Mouse (Mus musculus) midbrain, embryonic 13.5 days (tissue): ENCODE results near the gene Ube2h. TPM values are rescaled to one million over a fixed set of nuclear protein-coding genes. Genes with fewer than 3 reads are reported as not detected.
A peak's percentile ranks its signal among the peaks of the same experiment; 100 is the strongest.

Source experiments
- ATAC-seq: fragments of 200-750 bp; cut with Nextera tagmentation; 2 replicates; pipeline ENCODE4 v1.8.0; 2017; ENCODE audit warnings: mild to moderate bottlenecking, moderate TSS enrichment, moderate library complexity
- H3K27ac ChIP-seq: fragments of 300-500 bp; sonication (generic); 2 replicates; pipeline ENCODE4 v1.5.1; 2015; ENCODE audit warnings: inconsistent platforms, mild to moderate bottlenecking, moderate library complexity
- H3K27me3 ChIP-seq: fragments of 300-500 bp; sonication (generic); 2 replicates; pipeline ENCODE4 v1.6.1; 2015; ENCODE audit warnings: mild to moderate bottlenecking, inconsistent platforms
- H3K36me3 ChIP-seq: fragments of 300-500 bp; sonication (generic); 2 replicates; pipeline ENCODE4 v1.6.1; 2015; ENCODE audit warnings: mild to moderate bottlenecking, inconsistent platforms
- H3K4me1 ChIP-seq: fragments of 300-500 bp; sonication (generic); replicated peaks from 2 replicates; pipeline ENCODE4 v1.6.1; 2015; ENCODE audit warnings: inconsistent platforms
- H3K4me2 ChIP-seq: fragments of 300-500 bp; sonication (generic); replicated peaks from 2 replicates; pipeline ENCODE4 v1.6.1; 2015; ENCODE audit warnings: moderate library complexity, mild to moderate bottlenecking, inconsistent platforms
- H3K4me3 ChIP-seq: fragments of 300-500 bp; sonication (generic); replicated peaks from 2 replicates; pipeline ENCODE4 v1.5.1; 2015; ENCODE audit warnings: mild to moderate bottlenecking, inconsistent platforms
- H3K9ac ChIP-seq: fragments of 300-500 bp; sonication (generic); replicated peaks from 2 replicates; pipeline ENCODE4 v1.6.1; 2015; ENCODE audit warnings: mild to moderate bottlenecking, inconsistent platforms
- H3K9me3 ChIP-seq: fragments of 300-500 bp; sonication (generic); 2 replicates; pipeline ENCODE4 v1.6.1; 2016; ENCODE audit warnings: mild to moderate bottlenecking, inconsistent platforms
- WGBS: fragments of 180-500 bp; shearing (Covaris S2); methylation state at CpG from one replicate; pipeline ENCODE4 v1.1.7; 2015; 5-methylcytosine and 5-hydroxymethylcytosine counted together
- microRNA counts: library from miRNA; unstranded; fragments of <30 nt; microRNA quantifications from one replicate; lab custom pipeline; 2016
- microRNA-seq: library from miRNA; unstranded; fragments of <30 nt; microRNA quantifications from one replicate; pipeline ENCODE4, GENCODE M21; 2016
- polyA plus RNA-seq: library from polyadenylated mRNA; unstranded; fragments of >200 nt; fragmentation: Nextera tagmentation; extraction: Ambion mirVana; gene quantifications from 2 replicates; pipeline ENCODE4 v1.2.1, GENCODE M21; 2015

The Ube2h gene
- polyA plus RNA-seq, 1 experiment from 2014 or later = 66.0 TPM

- peaks cover 66% of the 10 kb centered on the region for H3K27me3 ChIP-seq
- peaks cover 29% of the 10 kb centered on the region for H3K4me1 ChIP-seq
- 83% methylated on average over 12 of the region's 12 CpGs for WGBS
- H3K27ac ChIP-seq = no peak overlapping the region
- no peak overlapping the region for H3K9ac ChIP-seq
- no peaks in the 10 kb centered on the region for H3K9me3 ChIP-seq
- no peaks in the 10 kb centered on the region for H3K36me3 ChIP-seq
- H3K4me3 ChIP-seq = no peak overlapping the region
- ATAC-seq = no peak
- H3K4me2 ChIP-seq = no peak overlapping the region
Measured at GRCm38 (mm10) chr6:30169148-30169547, 135.2 kb downstream of the Ube2h start.

GRCm38 (mm10) chr6:30168275-30168674 is 136.1 kb downstream of the Ube2h start:
- Histone ChIP-seq H3K27me3 (peaks cover 57% of the 10 kb centered on the region), H3K4me2 (no peak overlapping the region), H3K36me3 (no peaks in the 10 kb centered on the region)

GRCm38 (mm10) chr6:30167192-30167591 is 137.1 kb downstream of the Ube2h start:
- Histone ChIP-seq H3K9me3 (no peaks in the 10 kb centered on the region), H3K4me3 (no peak overlapping the region), H3K27me3 (peaks cover 46% of the 10 kb centered on the region), H3K9ac (no peak overlapping the region; the same call in 1 of the 2 replicates), H3K27ac (no peak overlapping the region), H3K4me2 (no peak overlapping the region), H3K4me1 (peaks cover 13% of the 10 kb centered on the region), H3K36me3 (no peaks in the 10 kb centered on the region)
- ATAC-seq = peak; percentile 65
- WGBS = 8% methylated on average over 11 of the region's 11 CpGs

More at GRCm38 (mm10) chr6:30168275-30168674, 136.1 kb downstream of the Ube2h start:
- Histone ChIP-seq H3K9me3 (no peaks in the 10 kb centered on the region), H3K9ac (no peak overlapping the region), H3K4me1 (peaks cover 21% of the 10 kb centered on the region), H3K4me3 (no peak overlapping the region), H3K27ac (no peak overlapping the region)
- ATAC-seq = no peak
- 91% methylated on average over 3 of the region's 3 CpGs for WGBS

GRCm38 (mm10) chr6:30166349-30166748 is 138.0 kb downstream of the Ube2h start:
- Histone ChIP-seq H3K27me3 (peaks cover 38% of the 10 kb centered on the region), H3K27ac (no peak overlapping the region), H3K4me1 (peaks cover 13% of the 10 kb centered on the region), H3K9me3 (no peaks in the 10 kb centered on the region), H3K4me3 (no peak overlapping the region), H3K9ac (no peak overlapping the region), H3K36me3 (no peaks in the 10 kb centered on the region), H3K4me2 (no peak overlapping the region)
- WGBS = 54% methylated on average over 3 of the region's 3 CpGs
- ATAC-seq = no peak

- no peak for ATAC-seq
- Histone ChIP-seq H3K27ac (no peak overlapping the region), H3K4me1 (peaks cover 7% of the 10 kb centered on the region), H3K9ac (no peak overlapping the region), H3K4me3 (no peak overlapping the region), H3K36me3 (no peaks in the 10 kb centered on the region), H3K9me3 (no peaks in the 10 kb centered on the region), H3K27me3 (no peaks in the 10 kb centered on the region; the same call in 1 of the 2 replicates), H3K4me2 (no peak overlapping the region)
- WGBS = 57% methylated on average over 7 of the region's 7 CpGs
Measured at GRCm38 (mm10) chr6:30162091-30162490, 142.2 kb downstream of the Ube2h start.

GRCm38 (mm10) chr6:30161618-30162017 is 142.7 kb downstream of the Ube2h start:
- H3K27ac ChIP-seq = no peak overlapping the region
- 71% methylated on average over 2 of the region's 2 CpGs for WGBS
- no peak for ATAC-seq
- peaks cover 3% of the 10 kb centered on the region; the same call in 1 of the 2 replicates for H3K4me1 ChIP-seq
- no peak overlapping the region for H3K4me2 ChIP-seq
- no peaks in the 10 kb centered on the region for H3K36me3 ChIP-seq
- no peak overlapping the region for H3K4me3 ChIP-seq
- H3K9me3 ChIP-seq = no peaks in the 10 kb centered on the region
- no peak overlapping the region for H3K9ac ChIP-seq
- H3K27me3 ChIP-seq = no peaks in the 10 kb centered on the region; the same call in 1 of the 2 replicates

MicroRNAs within 50 kb of the gene (microRNA counts, 519-probe panel; counts per million panel counts)
- microRNA mmu-miR-182 (lab: Ali Mortazavi, UCI) (110 counts per million, percentile 56 among the panel's probes with 10 or more counts), microRNA mmu-miR-183 (lab: Ali Mortazavi, UCI) (3,177 counts per million, percentile 66 among the panel's probes with 10 or more counts), microRNA mmu-miR-96 (lab: Ali Mortazavi, UCI) (4,094 counts per million, percentile 77 among the panel's probes with 10 or more counts)

Small RNAs within 50 kb of the gene (microRNA-seq; reads per million reads assigned to microRNA genes)
- gene Mir182 (940 reads per million, percentile 78 among the genes with 10 or more reads in this experiment), gene Mir183 (1,086 reads per million, percentile 80 among the genes with 10 or more reads in this experiment), gene Mir96 (357 reads per million, percentile 66 among the genes with 10 or more reads in this experiment)

Other genes starting within 250 kb of the Ube2h start
- gene Zc3hc1, start 86.5 kb upstream of the Ube2h start, polyA plus RNA-seq = 66.7 and 68.4 TPM in 2 replicates
- gene Klhdc10, start 97.3 kb upstream of the Ube2h start, polyA plus RNA-seq = 35.2 and 35.6 TPM in 2 replicates
- 42.0 and 42.1 TPM in 2 replicates for gene Tmem209, start 205.2 kb upstream of the Ube2h start, polyA plus RNA-seq
- gene Ssmem1, start 205.3 kb upstream of the Ube2h start, polyA plus RNA-seq = 0.31 TPM in 1 of 2 replicates, not detected in the other
- gene Cpa2, start 237.0 kb upstream of the Ube2h start, polyA plus RNA-seq = 7.1 and 8.5 TPM in 2 replicates